Mouse (Mus musculus) adrenal gland (tissue): ENCODE results near the gene Unc5c.

Experiments
- intact Hi-C: fragments of 180-260 bp; cut with DNase I; formaldehyde crosslinking; loops from one replicate; pipeline ENCODE4 v1.15.1; 2025

Gene Unc5c

DNA sequence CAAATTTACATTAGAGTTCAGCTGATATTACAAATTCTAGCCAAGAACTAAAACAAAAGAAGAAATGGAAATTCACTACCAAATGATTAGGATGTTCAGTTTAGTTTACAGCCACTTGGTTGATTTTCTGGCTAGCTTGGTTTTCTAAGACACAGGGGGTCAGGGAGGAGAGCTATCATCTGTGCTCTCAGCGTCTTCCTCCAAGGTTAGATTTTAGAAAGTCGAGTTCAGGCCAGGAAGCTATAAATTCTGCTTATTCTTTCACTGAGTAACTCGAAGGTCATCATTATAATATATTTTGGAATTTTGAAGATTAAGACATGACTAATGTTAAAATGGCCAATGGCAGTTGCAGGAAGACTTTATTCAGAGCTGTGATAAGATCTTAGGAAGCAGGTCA lies 131.4 kb downstream of the Unc5c start:
- intact Hi-C loops, result no loop called here

DNA sequence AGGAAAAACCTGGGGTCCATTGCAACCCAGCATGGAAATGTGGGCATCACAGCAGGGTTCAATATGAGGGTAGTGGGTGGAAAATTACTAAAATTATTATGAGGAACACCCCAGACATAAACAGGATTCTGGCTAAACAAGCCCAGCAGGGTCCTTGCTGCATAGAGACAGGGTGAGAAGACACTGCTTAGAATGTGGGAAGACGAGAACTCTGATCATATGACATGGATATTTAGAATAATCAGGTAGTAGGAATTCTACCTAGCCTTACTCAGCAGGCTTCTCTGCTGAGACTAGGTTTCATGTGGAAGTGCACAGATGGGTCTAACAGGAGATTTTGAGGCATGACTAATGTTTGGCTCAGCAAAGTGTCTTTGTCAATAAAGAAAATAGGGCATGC lies 131.9 kb downstream of the Unc5c start:
- intact Hi-C loops, result no loop called here

DNA sequence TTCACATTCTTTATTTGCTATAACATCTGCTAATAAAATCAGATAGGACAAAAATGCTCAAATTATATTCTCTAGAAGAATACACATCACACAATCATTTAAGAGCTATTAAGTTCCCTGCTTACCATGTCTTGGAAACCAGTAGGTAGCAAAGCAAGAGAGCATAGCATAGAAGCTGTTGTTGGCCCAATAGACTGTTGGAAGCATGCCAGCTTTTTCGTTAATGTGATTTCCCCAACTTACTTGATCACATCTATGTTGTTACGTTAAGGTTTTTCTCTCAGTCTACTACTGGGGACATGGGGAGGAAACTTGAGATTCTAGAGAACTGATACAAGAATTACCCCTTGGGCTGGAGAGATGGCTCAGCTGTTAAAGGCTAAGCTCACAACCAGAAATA lies 133.0 kb downstream of the Unc5c start:
- intact Hi-C loops, result no loop called here

DNA sequence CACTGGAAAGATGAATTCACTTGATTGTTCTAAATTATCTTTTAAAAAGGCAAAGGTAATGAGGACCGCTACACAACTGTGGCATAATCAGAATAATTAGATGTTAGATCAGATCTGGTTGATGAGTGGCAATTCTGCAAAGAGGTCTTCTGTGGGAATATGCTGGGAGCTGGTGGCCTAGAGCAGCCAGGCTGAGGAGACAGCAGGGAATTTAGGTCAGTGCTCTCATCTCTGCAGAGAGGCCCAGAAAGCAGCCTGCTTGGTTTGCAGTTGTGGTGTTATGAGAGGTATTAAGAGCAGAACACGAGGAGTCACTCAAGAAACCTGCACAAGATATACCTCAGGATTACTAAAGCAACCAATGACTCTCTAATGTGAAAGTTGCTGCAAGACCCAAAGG lies 133.9 kb downstream of the Unc5c start:
- intact Hi-C loops, result no loop called here

- intact Hi-C loops, result no loop called here
Measured at GRCm38 (mm10) chr3:141601072-141601549, 136.1 kb downstream of the Unc5c start.

DNA sequence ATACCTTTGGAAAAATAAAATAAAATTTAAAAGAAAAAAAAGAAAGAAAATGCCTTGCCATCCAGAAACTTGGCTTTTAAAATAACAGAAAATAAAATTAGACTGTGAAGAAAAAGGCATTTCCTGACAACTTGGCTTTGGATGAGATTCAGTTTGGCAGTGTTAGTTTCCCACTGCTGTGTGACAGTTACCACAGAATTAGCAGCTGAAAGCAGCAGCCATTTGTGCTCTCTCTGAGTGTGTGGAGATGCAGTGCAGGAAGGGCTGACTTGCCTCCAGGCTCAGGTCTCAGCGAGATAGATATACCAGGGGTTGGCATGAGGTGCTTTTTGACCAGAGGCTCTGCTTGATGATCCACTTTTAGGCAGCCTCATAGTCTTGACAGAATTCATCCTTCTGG lies 151.7 kb downstream of the Unc5c start:
- intact Hi-C loops, result no loop called here

DNA sequence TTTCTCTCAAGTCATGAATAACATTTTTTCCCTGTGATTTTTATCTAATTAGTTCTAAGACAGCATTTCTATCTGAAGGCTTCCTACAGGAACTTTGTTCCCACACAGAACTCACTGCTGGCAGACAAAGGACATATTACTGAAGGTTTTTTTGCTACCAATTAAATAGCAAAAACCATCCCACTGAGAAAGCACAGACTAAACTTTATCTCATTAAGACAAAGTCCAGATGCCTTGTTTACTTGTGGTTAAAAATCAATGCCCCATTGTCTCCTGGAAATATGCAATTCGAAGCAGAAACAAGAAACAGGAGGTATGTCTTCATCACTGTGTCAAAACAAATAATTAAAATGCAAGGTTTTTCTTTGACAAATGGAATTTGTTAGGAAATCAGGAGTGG lies 153.7 kb downstream of the Unc5c start:
- intact Hi-C loops, result no loop called here

- intact Hi-C loops, result no loop called here
Measured at GRCm38 (mm10) chr3:141621496-141621895, 156.5 kb downstream of the Unc5c start.

DNA sequence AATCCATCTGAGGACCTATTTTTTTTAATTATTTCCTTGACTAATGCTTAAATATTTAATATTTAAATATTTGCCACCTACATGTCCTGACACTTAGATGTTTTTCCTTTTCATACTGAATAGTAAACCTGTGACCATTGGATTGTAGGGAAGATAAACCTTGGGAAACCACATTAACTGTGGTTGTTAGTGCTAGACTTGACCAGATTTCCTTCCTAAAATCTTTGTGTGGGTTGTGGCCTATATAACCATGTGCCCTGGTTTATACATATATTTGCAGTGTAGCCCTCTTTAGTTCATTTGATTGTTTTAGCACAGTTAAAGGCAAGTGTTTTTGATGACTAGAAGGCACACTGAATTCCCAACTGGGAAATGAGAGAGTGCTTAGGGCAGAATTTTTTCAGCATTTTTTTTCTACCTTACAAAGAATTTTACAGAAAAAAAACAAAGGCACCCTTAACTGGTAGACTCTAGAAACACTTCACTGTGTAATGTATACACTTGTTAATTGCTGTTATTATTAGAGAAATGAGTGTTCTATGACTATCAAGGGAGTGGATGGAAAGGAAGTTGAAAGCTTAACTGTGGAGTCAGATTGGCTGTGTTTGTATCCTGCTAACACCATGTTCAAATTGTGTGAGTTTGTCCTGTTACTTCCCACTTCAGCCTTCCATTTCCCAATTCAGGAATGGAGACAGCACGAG lies 162.1 kb downstream of the Unc5c start:
- intact Hi-C loops, result no loop called here

- intact Hi-C loops, result no loop called here
Measured at GRCm38 (mm10) chr3:141627639-141627977, 162.6 kb downstream of the Unc5c start.

DNA sequence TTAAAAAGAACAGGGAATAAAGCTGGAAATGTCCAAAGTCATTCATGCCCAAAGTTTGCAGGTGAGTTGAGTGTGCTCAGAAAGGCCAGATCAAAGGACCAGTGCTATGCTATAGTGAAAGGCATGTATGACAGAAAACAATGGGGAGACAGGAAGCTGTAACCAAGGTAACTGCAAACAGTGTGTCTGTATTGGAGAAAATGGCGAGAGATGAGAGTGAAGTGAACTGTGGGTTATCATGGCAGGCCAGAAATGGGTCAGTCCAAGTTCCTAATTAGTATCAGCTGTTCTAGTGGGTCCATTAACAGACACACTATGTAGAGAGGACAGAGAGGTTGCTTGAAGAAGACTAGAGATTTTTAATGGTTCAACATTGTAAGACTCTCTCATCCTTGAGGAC lies 164.4 kb downstream of the Unc5c start:
- intact Hi-C loops, result no loop called here

DNA sequence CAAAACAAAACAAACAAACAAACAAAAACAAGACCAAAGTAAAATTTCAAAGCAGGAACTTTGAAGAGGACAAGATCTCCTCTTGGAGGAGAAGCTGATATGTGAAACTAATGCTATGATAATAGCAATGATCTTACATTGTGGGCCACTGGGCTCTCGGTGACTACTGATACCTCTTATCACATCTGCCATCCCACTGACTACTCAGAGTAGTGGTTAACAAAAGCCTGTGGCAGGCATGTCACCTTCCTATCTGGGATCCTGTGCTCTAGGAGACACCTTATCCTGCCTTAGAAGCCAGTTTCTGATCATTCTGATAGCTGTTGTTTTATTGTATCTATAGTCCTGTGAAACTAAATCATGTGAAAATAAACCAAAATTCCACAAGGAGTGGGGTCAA lies 172.9 kb downstream of the Unc5c start:
- intact Hi-C loops, result no loop called here

GRCm38 (mm10) chr3:141644264-141644663 lies 179.2 kb downstream of the Unc5c start:
- intact Hi-C loops, result no loop called here

DNA sequence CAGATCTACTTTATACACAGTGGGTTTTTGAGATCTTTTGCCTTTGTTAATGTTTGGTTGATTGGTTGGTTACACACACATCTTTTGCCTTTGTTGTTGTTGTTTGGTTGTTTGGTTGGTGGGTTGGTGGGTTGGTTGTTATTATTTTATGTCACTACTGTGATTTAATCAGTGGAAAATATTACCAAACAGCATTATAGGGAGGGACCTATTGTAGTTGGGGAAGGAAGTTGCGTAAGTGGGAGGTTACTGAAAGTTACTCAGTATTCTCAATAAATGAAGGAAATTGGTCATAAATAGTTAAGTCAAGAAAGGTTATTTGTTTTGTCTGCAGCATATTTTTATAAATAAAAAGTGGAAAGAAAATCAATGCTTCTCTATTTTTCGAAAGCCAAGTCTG lies 181.6 kb downstream of the Unc5c start:
- intact Hi-C loops, result no loop called here

DNA sequence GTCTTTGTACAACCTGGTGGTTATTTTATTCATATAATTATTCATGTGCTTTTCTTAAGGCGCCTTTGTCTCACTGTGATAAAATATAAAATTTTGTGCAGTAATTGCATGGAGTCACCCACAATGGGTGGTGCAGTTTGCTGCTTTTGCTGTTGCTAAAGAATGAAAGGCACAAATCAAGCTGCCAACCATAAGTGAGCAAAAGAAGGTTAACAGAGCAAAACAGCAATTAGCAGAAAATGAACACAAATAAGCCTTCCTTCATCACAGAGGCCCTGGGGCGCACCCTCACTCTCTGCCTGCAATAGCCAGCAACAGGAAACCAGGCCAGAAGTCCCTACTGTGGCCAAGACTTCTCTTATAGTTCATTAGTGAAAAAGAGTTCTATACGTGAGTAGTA lies 185.6 kb downstream of the Unc5c start:
- intact Hi-C loops, result no loop called here

DNA sequence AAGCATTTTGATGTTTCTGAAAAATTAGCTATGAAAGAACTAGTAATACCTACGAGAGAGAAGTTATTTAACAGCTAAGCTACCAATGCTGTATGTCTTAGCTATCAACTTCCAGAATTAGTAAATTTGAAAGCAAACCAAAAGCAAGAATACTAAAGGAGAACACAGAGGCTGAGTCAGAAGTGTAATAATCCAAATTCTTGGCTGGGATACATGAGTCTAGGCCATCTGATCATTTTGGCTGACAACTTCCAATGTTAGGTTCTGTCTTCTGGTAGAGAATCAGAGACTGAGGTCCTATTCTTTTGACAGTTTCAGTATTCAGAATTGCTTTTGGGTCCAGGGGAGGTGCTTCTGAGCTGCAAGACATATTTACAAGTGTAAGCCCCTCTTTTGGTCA lies 188.9 kb downstream of the Unc5c start:
- intact Hi-C loops, result no loop called here

DNA sequence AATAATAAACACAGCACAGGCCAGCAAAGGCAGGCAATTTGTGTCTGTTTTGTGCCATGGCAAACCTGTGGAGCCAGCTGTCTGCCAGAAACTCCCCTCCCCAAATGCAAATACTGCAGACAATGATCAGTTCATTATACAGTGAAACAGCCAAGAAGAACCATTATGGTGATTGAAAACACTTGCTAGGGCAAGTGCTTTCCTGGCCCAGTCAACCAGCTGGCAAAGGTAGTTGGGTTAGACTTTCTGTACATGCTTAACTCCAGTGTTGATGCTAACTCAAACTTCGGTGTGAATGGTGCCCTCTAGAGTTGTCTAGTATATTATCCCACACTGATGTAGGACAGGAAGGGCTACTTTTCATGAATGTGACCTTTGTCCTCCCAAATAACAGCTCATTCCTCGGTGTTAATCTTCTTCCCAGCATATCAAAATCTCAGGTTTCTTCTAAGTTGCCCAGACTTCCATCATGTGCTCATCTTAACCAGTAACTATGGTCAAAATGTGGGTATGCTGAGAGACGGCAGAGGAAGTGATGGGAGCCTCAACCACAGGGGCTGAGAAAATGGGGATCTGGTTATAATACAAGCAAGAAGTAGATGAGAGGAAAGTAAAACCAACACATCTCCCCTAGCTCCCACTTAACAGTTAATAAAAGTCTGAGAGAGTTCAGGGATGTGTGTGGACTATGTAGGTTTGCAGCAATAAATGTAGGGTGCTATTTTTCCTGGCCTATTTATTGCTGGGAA lies 194.2 kb downstream of the Unc5c start:
- intact Hi-C loops, result no loop called here

GRCm38 (mm10) chr3:141660065-141661062 lies 195.3 kb downstream of the Unc5c start:
- intact Hi-C loops, result no loop called here

DNA sequence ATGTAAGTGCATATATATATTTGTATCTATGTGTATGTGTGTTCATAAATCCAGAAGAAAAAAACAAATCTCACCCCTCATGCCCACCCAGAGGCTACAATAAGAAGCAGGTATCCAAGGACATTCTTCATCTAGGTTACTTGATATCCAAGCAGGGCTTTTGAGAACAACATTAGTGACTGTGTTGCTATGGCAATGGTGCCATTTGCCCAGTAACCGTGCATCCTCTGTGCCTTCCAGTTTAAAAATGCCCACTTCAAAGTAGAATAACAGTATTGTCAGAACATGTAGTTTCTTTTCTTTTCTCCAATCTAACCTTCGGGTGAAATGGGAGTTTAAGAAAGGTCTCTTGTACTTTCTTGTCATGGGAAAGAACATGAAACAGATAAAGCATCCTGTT lies 224.1 kb downstream of the Unc5c start:
- intact Hi-C loops, result no loop called here

- intact Hi-C loops, result no loop called here
Measured at GRCm38 (mm10) chr3:141690676-141691075, 225.7 kb downstream of the Unc5c start.

- intact Hi-C loops, result no loop called here
Measured at GRCm38 (mm10) chr3:141691418-141691817, 226.4 kb downstream of the Unc5c start.

GRCm38 (mm10) chr3:141691846-141692245 lies 226.8 kb downstream of the Unc5c start:
- intact Hi-C loops, result no loop called here
